Mouse (Mus musculus) bone marrow, adult 2 months (tissue): ENCODE measurements around the gene Ndufv1.

ENCODE experiments used
- CTCF ChIP-seq: fragments of 200-500 bp; IDR thresholded peaks from 2 replicates; pipeline ENCODE4 v1.5.1; 2011; ENCODE audit warnings: low read length, control low read depth; ENCODE audit not compliant: control insufficient read depth, insufficient read depth
- POLR2A ChIP-seq: fragments of 200-500 bp; IDR thresholded peaks from 2 replicates; pipeline ENCODE4 v1.6.1; 2011; ENCODE audit warnings: low read depth, mild to moderate bottlenecking, control low read depth, low read length, borderline replicate concordance; ENCODE audit not compliant: control insufficient read depth

- TF ChIP-seq CTCF (no peak), POLR2A (no peak)
Observed at GRCm38 (mm10) chr19:3960211-3960610, 52.4 kb downstream of the Ndufv1 start.
